Mouse (Mus musculus) CH12.LX (cell line): ENCODE data around the gene Lekr1. TPM values are rescaled to one million over a fixed set of nuclear protein-coding genes. Genes with fewer than 3 reads are reported as not detected.
A peak's percentile ranks its signal among the peaks of the same experiment; 100 is the strongest.

Experiments used
- DNase-seq: peaks from one replicate; pipeline ENCODE4 v3.0.0-alpha.2; 2013; ENCODE audit errors: extremely low read depth
- H3K27ac ChIP-seq: 2 replicates; pipeline ENCODE4 v1.5.1; 2012; ENCODE audit warnings: low read depth, mild to moderate bottlenecking, control low read depth, moderate library complexity; ENCODE audit not compliant: insufficient read depth
- H3K27me3 ChIP-seq: replicated peaks from 2 replicates; pipeline ENCODE3; 2012; ENCODE audit warnings: inconsistent platforms
- H3K36me3 ChIP-seq, 2 experiments: replicated peaks in 1 of 2; 2 replicates each; pipeline versions ENCODE3 to v1.6.1; 2012; ENCODE audit warnings: inconsistent platforms in 1 of 2, low read length in 1 of 2, mild to moderate bottlenecking in 1 of 2, mixed read lengths in 1 of 2, moderate library complexity in 1 of 2; ENCODE audit not compliant: control insufficient read depth in 1 of 2, insufficient read depth in 1 of 2
- H3K4me1 ChIP-seq, 2 experiments: 2 replicates each; pipeline ENCODE4 v1.6.1; 2012; ENCODE audit warnings: inconsistent platforms in 1 of 2, moderate library complexity in 1 of 2; ENCODE audit not compliant: insufficient read depth in 2 of 2, control insufficient read depth in 1 of 2
- H3K4me2 ChIP-seq: 2 replicates; pipeline ENCODE4 v1.6.1; 2012; ENCODE audit warnings: low read depth, mild to moderate bottlenecking, control low read depth; ENCODE audit not compliant: poor library complexity, insufficient read depth, severe bottlenecking
- H3K4me3 ChIP-seq, 3 experiments: fragments of 150-350 bp in 1 of 3; sonication (generic) in 1 of 3; replicated peaks in 1 of 3; 2 replicates each; pipeline versions ENCODE3 to v1.5.1; 2011 to 2012; ENCODE audit warnings: low read depth in 2 of 3, low read length in 2 of 3, mild to moderate bottlenecking in 2 of 3, moderate library complexity in 2 of 3, control low read depth in 1 of 3, improper control_type of control experiment in 1 of 3, inconsistent platforms in 1 of 3, mixed read lengths in 1 of 3; ENCODE audit not compliant: poor library complexity in 1 of 3
- H3K79me2 ChIP-seq: replicated peaks from 2 replicates; pipeline ENCODE4 v1.6.1; 2012; ENCODE audit warnings: mild to moderate bottlenecking, moderate library complexity; ENCODE audit not compliant: control insufficient read depth, poor library complexity, insufficient read depth, severe bottlenecking; ENCODE audit errors: extremely low read depth
- H3K9ac ChIP-seq: 2 replicates; pipeline ENCODE4 v1.6.1; 2012; ENCODE audit warnings: low read depth, mild to moderate bottlenecking, control low read depth, moderate library complexity; ENCODE audit not compliant: insufficient read depth
- H3K9me3 ChIP-seq: replicated peaks from 2 replicates; pipeline ENCODE3; 2012; ENCODE audit warnings: low read length, inconsistent platforms, mixed read lengths
- BHLHE40 ChIP-seq: IDR thresholded peaks from 2 replicates; pipeline ENCODE4 v1.6.1; 2011; ENCODE audit warnings: mild to moderate bottlenecking, low read depth, low read length, improper control_type of control experiment
- ELF1 ChIP-seq: IDR thresholded peaks from 2 replicates; pipeline ENCODE4 v1.6.1; 2014; ENCODE audit warnings: low read depth, mild to moderate bottlenecking, inconsistent platforms, low read length, improper control_type of control experiment
- EP300 ChIP-seq: IDR thresholded peaks from 2 replicates; pipeline ENCODE4 v1.6.1; 2011; ENCODE audit warnings: low read length, improper control_type of control experiment
- ETS1 ChIP-seq: conservative IDR thresholded peaks from 2 replicates; pipeline ENCODE4 v1.6.1; 2012; ENCODE audit warnings: low read depth, mild to moderate bottlenecking, inconsistent platforms, low read length, improper control_type of control experiment, moderate library complexity
- GABPA ChIP-seq: IDR thresholded peaks from 2 replicates; pipeline ENCODE4 v1.6.1; 2012; ENCODE audit warnings: low read depth, low read length, improper control_type of control experiment, inconsistent platforms; ENCODE audit not compliant: insufficient replicate concordance
- IRF4 ChIP-seq: IDR thresholded peaks from 2 replicates; pipeline ENCODE4 v1.6.1; 2014; ENCODE audit warnings: low read depth, mild to moderate bottlenecking, inconsistent platforms, low read length, improper control_type of control experiment
- JUN ChIP-seq: IDR thresholded peaks from 2 replicates; pipeline ENCODE4 v1.6.1; 2011; ENCODE audit warnings: low read depth, mild to moderate bottlenecking, low read length, improper control_type of control experiment, moderate library complexity; ENCODE audit not compliant: insufficient read depth
- JUND ChIP-seq: conservative IDR thresholded peaks from 2 replicates; pipeline ENCODE4 v1.6.1; 2011; ENCODE audit warnings: low read depth, low read length, improper control_type of control experiment
- KAT2A ChIP-seq: IDR thresholded peaks from 2 replicates; pipeline ENCODE4 v1.6.1; 2012; ENCODE audit warnings: low read length, improper control_type of control experiment, inconsistent platforms; ENCODE audit not compliant: insufficient replicate concordance
- MAFK ChIP-seq: IDR thresholded peaks from 2 replicates; pipeline ENCODE4 v1.6.1; 2011; ENCODE audit warnings: low read length, improper control_type of control experiment; ENCODE audit not compliant: insufficient replicate concordance
- MAX ChIP-seq: IDR thresholded peaks from 2 replicates; pipeline ENCODE4 v1.6.1; 2011; ENCODE audit warnings: low read length, improper control_type of control experiment
- MAZ ChIP-seq: IDR thresholded peaks from 2 replicates; pipeline ENCODE4 v1.6.1; 2012; ENCODE audit warnings: low read depth, mild to moderate bottlenecking, inconsistent platforms, low read length, improper control_type of control experiment, moderate library complexity
- MEF2A ChIP-seq: IDR thresholded peaks from 2 replicates; pipeline ENCODE4 v1.6.1; 2014; ENCODE audit warnings: low read depth, mild to moderate bottlenecking, inconsistent platforms, low read length, improper control_type of control experiment, borderline replicate concordance
- MXI1 ChIP-seq: IDR thresholded peaks from 2 replicates; pipeline ENCODE4 v1.6.1; 2011; ENCODE audit warnings: mild to moderate bottlenecking, low read depth, low read length, improper control_type of control experiment
- MYC ChIP-seq: IDR thresholded peaks from 2 replicates; pipeline ENCODE4 v1.6.1; 2011; ENCODE audit warnings: low read depth, mild to moderate bottlenecking, improper control_type of control experiment, low read length
- NELFE ChIP-seq: IDR thresholded peaks from 2 replicates; pipeline ENCODE4 v1.6.1; 2011; ENCODE audit warnings: low read depth, low read length, improper control_type of control experiment
- NRF1 ChIP-seq: IDR thresholded peaks from 2 replicates; pipeline ENCODE4 v1.6.1; 2014; ENCODE audit warnings: low read depth, mild to moderate bottlenecking, inconsistent platforms, low read length, improper control_type of control experiment, moderate library complexity
- POLR2A ChIP-seq: IDR thresholded peaks from 2 replicates; pipeline ENCODE4 v1.6.1; 2011; ENCODE audit warnings: low read depth, mild to moderate bottlenecking, improper control_type of control experiment, low read length
- RAD21 ChIP-seq: IDR thresholded peaks from 2 replicates; pipeline ENCODE4 v1.6.1; 2011; ENCODE audit warnings: low read depth, mild to moderate bottlenecking, low read length, improper control_type of control experiment, moderate library complexity
- RCOR1 ChIP-seq: conservative IDR thresholded peaks from 2 replicates; pipeline ENCODE4 v1.6.1; 2012; ENCODE audit warnings: low read depth, mild to moderate bottlenecking, inconsistent platforms, low read length, improper control_type of control experiment
- TBP ChIP-seq: conservative IDR thresholded peaks from 2 replicates; pipeline ENCODE4 v1.6.1; 2011; ENCODE audit warnings: low read depth, low read length, improper control_type of control experiment
- TCF12 ChIP-seq: IDR thresholded peaks from 2 replicates; pipeline ENCODE4 v1.6.1; 2014; ENCODE audit warnings: low read depth, mild to moderate bottlenecking, inconsistent platforms, low read length, improper control_type of control experiment
- UBTF ChIP-seq: IDR thresholded peaks from 2 replicates; pipeline ENCODE4 v1.6.1; 2012; ENCODE audit warnings: low read depth, mild to moderate bottlenecking, inconsistent platforms, low read length, improper control_type of control experiment, moderate library complexity
- USF1 ChIP-seq: IDR thresholded peaks from 2 replicates; pipeline ENCODE4 v1.6.1; 2014; ENCODE audit warnings: low read depth, mild to moderate bottlenecking, inconsistent platforms, low read length, improper control_type of control experiment
- USF2 ChIP-seq: conservative IDR thresholded peaks from 2 replicates; pipeline ENCODE4 v1.6.1; 2011; ENCODE audit warnings: low read depth, low read length, improper control_type of control experiment
- ZC3H11A ChIP-seq: IDR thresholded peaks from 2 replicates; pipeline ENCODE4 v1.6.1; 2012; ENCODE audit warnings: low read depth, mild to moderate bottlenecking, inconsistent platforms, low read length, improper control_type of control experiment
- ZMIZ1 ChIP-seq: IDR thresholded peaks from 2 replicates; pipeline ENCODE4 v1.6.1; 2012; ENCODE audit warnings: low read depth, mild to moderate bottlenecking, inconsistent platforms, low read length, improper control_type of control experiment
- ZNF384 ChIP-seq: IDR thresholded peaks from 2 replicates; pipeline ENCODE4 v1.6.1; 2012; ENCODE audit warnings: low read depth, low read length, improper control_type of control experiment, inconsistent platforms
- dilution Hi-C: fragments of 300-500 bp; cut with MboI; formaldehyde crosslinking; loops from 2 replicates; pipeline ENCODE4 v1.14.3; 2020; ENCODE audit warnings: low sequenced_read_pairs; ENCODE audit not compliant: extremely low pct_unique_long_range_greater_than_20kb, extremely low pct_ligation_motif_present
- in situ Hi-C: fragments of 300-500 bp; cut with MboI; formaldehyde crosslinking; loops from 3 replicates; pipeline ENCODE4 v1.14.3; 2019; ENCODE audit warnings: low sequenced_read_pairs, low pct_ligation_motif_present, low pct_unique_long_range_greater_than_20kb, mixed read lengths
- polyA plus RNA-seq: library from polyadenylated mRNA; unstranded; fragments of >175 nt; gene quantifications from 2 replicates; pipeline ENCODE4 v1.2.1, GENCODE M21; 2012; ENCODE audit warnings: low read depth; ENCODE audit not compliant: insufficient read length
- total RNA-seq, 2 experiments: library from RNA; depleted of rRNA; stranded (reverse); fragments of 300-350 nt in 1 of 2; fragments of >200 nt in 1 of 2; gene quantifications; 2 replicates each; pipeline ENCODE4 v1.2.3; 2012 to 2014

The Lekr1 gene
- total and polyA plus RNA-seq, 3 experiments: 0.17 to 1.4 (median 0.47) TPM

DNA sequence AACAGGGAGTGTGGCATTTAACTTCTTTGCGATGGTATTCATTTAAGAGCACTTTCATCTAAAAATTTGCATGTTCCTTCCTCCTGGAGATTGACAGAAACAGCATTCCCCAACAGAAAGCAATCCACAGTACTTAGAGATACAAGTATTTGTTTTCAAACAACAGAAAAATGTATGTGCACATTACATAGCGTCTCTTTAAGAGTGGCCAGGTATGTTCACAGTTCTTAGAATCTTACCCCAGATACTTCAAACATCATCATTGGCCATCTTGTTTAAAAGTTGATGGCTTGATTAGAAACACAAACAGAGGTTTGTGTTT lies 38.4 kb upstream of the Lekr1 start:
- no peak overlapping the region for H3K4me2 ChIP-seq
- no peaks in the 10 kb centered on the region for H3K27me3 ChIP-seq
- in situ Hi-C loops (no loop called here), dilution Hi-C loops (no loop called here)
- no peaks in the 10 kb centered on the region for H3K36me3 ChIP-seq
- no peaks in the 10 kb centered on the region for H3K79me2 ChIP-seq
- no peak for TF ChIP-seq MXI1
- no peak for TF ChIP-seq MAX
- no peak for TF ChIP-seq RAD21
- TF ChIP-seq BHLHE40: no peak
- no peak for TF ChIP-seq ZC3H11A
- no peak for TF ChIP-seq JUN
- TF ChIP-seq ETS1: no peak
- TF ChIP-seq KAT2A: no peak
- no peak for TF ChIP-seq USF2
- no peak for TF ChIP-seq MAFK
- TF ChIP-seq MAZ: no peak
- no peak for TF ChIP-seq NELFE
- no peak for TF ChIP-seq ELF1
- no peak for TF ChIP-seq UBTF
- no peak for TF ChIP-seq ZNF384
- no peak for TF ChIP-seq USF1
- no peak for TF ChIP-seq TBP
- TF ChIP-seq NRF1: no peak
- TF ChIP-seq JUND: no peak
- TF ChIP-seq GABPA: no peak
- TF ChIP-seq, all 38 proteins: peak for 0
- Histone ChIP-seq H3K4me1 (peaks cover 7 to 41% of the 10 kb centered on the region in 2 experiments), H3K27ac (no peak overlapping the region), H3K4me3 (no peak overlapping the region), H3K9me3 (no peaks in the 10 kb centered on the region), H3K9ac (no peak overlapping the region)
- DNase-seq: no peak

- no peak overlapping the region for H3K9ac ChIP-seq
- H3K4me1 ChIP-seq: peaks cover 7 to 41% of the 10 kb centered on the region in 2 experiments
- H3K79me2 ChIP-seq: no peaks in the 10 kb centered on the region
- TF ChIP-seq NELFE (no peak), JUND (peak; percentile 73; the same call in 1 of the 2 replicates), IRF4 (peak; percentile 80), BHLHE40 (peak; percentile 75), MAFK (peak; percentile 49; the same call in 1 of the 2 replicates), EP300 (peak; percentile 94), RAD21 (peak; percentile 0; the same call in 1 of the 2 replicates), JUN (peak; percentile 67; the same call in 1 of the 2 replicates), POLR2A (no peak), UBTF (no peak), MYC (no peak), MEF2A (peak; percentile 67), KAT2A (no peak), ETS1 (peak; percentile 43; the same call in 1 of the 2 replicates), RCOR1 (peak; percentile 91), ZMIZ1 (no peak), ZNF384 (peak; percentile 62), MXI1 (no peak), TCF12 (peak; percentile 96), NRF1 (no peak)
- H3K4me2 ChIP-seq: peak overlapping the region; percentile 33; the same call in 1 of the 2 replicates
- H3K36me3 ChIP-seq: no peaks in the 10 kb centered on the region
- no peaks in the 10 kb centered on the region for H3K27me3 ChIP-seq
- H3K27ac ChIP-seq: no peak overlapping the region
- H3K9me3 ChIP-seq: no peaks in the 10 kb centered on the region
- DNase-seq: peak; percentile 54
- H3K4me3 ChIP-seq: no peak overlapping the region
- dilution Hi-C loops: no loop called here
- in situ Hi-C loops: no loop called here
Measured at GRCm38 (mm10) chr3:65629565-65630112, 36.4 kb upstream of the Lekr1 start.
